Mouse (Mus musculus) intestine, postnatal 0 days (tissue): Measurements from ENCODE around the gene Gli3. TPM values are rescaled to one million over a fixed set of nuclear protein-coding genes. Genes with fewer than 3 reads are reported as not detected.

ENCODE experiments used
- ATAC-seq: fragments of 200-750 bp; cut with Nextera tagmentation; 2 replicates; pipeline ENCODE4 v1.8.0; 2017; ENCODE audit warnings: mild to moderate bottlenecking, moderate TSS enrichment, moderate library complexity
- H3K27ac ChIP-seq: fragments of 300-500 bp; sonication (generic); 2 replicates; pipeline ENCODE4 v1.5.1; 2014; ENCODE audit warnings: mild to moderate bottlenecking, low read depth, low read length, moderate library complexity
- H3K27me3 ChIP-seq: fragments of 300-500 bp; sonication (generic); replicated peaks from 2 replicates; pipeline ENCODE4 v1.6.1; 2014; ENCODE audit warnings: low read length, mixed read lengths; ENCODE audit not compliant: control insufficient read depth, insufficient read depth
- H3K36me3 ChIP-seq: fragments of 300-500 bp; sonication (generic); 2 replicates; pipeline ENCODE4 v1.6.1; 2014; ENCODE audit warnings: mild to moderate bottlenecking, moderate library complexity; ENCODE audit not compliant: control insufficient read depth, insufficient read depth
- H3K4me1 ChIP-seq: fragments of 300-500 bp; sonication (generic); replicated peaks from 2 replicates; pipeline ENCODE4 v1.6.1; 2014; ENCODE audit warnings: antibody characterized with exemption, low read length, mixed read lengths; ENCODE audit not compliant: control insufficient read depth, insufficient read depth
- H3K4me2 ChIP-seq: fragments of 300-500 bp; sonication (generic); replicated peaks from 2 replicates; pipeline ENCODE4 v1.6.1; 2014; ENCODE audit warnings: low read depth, mild to moderate bottlenecking, moderate library complexity
- H3K4me3 ChIP-seq: fragments of 300-500 bp; sonication (generic); 2 replicates; pipeline ENCODE4 v1.5.1; 2014; ENCODE audit warnings: low read depth, low read length
- H3K9ac ChIP-seq: fragments of 300-500 bp; sonication (generic); 2 replicates; pipeline ENCODE4 v1.6.1; 2014; ENCODE audit warnings: mild to moderate bottlenecking, low read depth, low read length
- H3K9me3 ChIP-seq: fragments of 300-500 bp; sonication (generic); 2 replicates; pipeline ENCODE4 v1.6.1; 2016; ENCODE audit warnings: mixed run types; ENCODE audit not compliant: control insufficient read depth
- CTCF ChIP-seq: sonication (generic); IDR thresholded peaks from 2 replicates; pipeline ENCODE4 v1.5.1; 2016; ENCODE audit warnings: low read depth, mild to moderate bottlenecking, control low read depth, antibody characterized with exemption, moderate library complexity
- WGBS: fragments of 180-500 bp; shearing (Covaris S2); extraction: QIAGEN DNeasy Blood & Tissue Kit; methylation state at CpG from one replicate; pipeline ENCODE4 v1.1.7; 2014; 5-methylcytosine and 5-hydroxymethylcytosine counted together
- polyA plus RNA-seq: library from polyadenylated mRNA; unstranded; fragments of >200 nt; fragmentation: Nextera tagmentation; extraction: Ambion mirVana; gene quantifications from 2 replicates; pipeline ENCODE4 v1.2.1, GENCODE M21; 2015

The Gli3 gene
- polyA plus RNA-seq, 1 experiment from 2014 or later, result 5.0 TPM

- H3K9ac ChIP-seq, result no peak overlapping the region
- no peaks in the 10 kb centered on the region for H3K4me1 ChIP-seq
Measured at GRCm38 (mm10) chr13:15762291-15762690, 299.3 kb downstream of the Gli3 start.

GRCm38 (mm10) chr13:15762901-15763417, 299.9 kb downstream of the Gli3 start:
- no peak overlapping the region for H3K27ac ChIP-seq
- TF ChIP-seq CTCF, result peak; percentile 85
- no peak overlapping the region for H3K9ac ChIP-seq
- no peaks in the 10 kb centered on the region for H3K36me3 ChIP-seq
- WGBS, result 46% methylated on average over 6 of the region's 6 CpGs
- no peak overlapping the region for H3K4me2 ChIP-seq
- no peaks in the 10 kb centered on the region for H3K4me1 ChIP-seq
- no peak for ATAC-seq
- H3K4me3 ChIP-seq, result no peak overlapping the region
- H3K27me3 ChIP-seq, result no peaks in the 10 kb centered on the region
- no peaks in the 10 kb centered on the region for H3K9me3 ChIP-seq

More at GRCm38 (mm10) chr13:15762291-15762690, 299.3 kb downstream of the Gli3 start:
- WGBS, result 88% methylated on average over 4 of the region's 4 CpGs
- no peaks in the 10 kb centered on the region for H3K36me3 ChIP-seq
- no peak overlapping the region for H3K4me2 ChIP-seq
- no peak overlapping the region for H3K4me3 ChIP-seq
- no peaks in the 10 kb centered on the region for H3K27me3 ChIP-seq
- ATAC-seq, result no peak
- H3K27ac ChIP-seq, result no peak overlapping the region
- no peak for TF ChIP-seq CTCF
- no peaks in the 10 kb centered on the region for H3K9me3 ChIP-seq

- no peak for TF ChIP-seq CTCF
- H3K9ac ChIP-seq, result no peak overlapping the region
- no peak overlapping the region for H3K4me2 ChIP-seq
- 79% methylated on average over 6 of the region's 6 CpGs for WGBS
- H3K27me3 ChIP-seq, result no peaks in the 10 kb centered on the region
- no peak overlapping the region for H3K4me3 ChIP-seq
- H3K9me3 ChIP-seq, result no peaks in the 10 kb centered on the region
- no peaks in the 10 kb centered on the region for H3K36me3 ChIP-seq
- ATAC-seq, result no peak
- H3K27ac ChIP-seq, result no peak overlapping the region
- no peaks in the 10 kb centered on the region for H3K4me1 ChIP-seq
Measured at GRCm38 (mm10) chr13:15777624-15778023, 314.6 kb downstream of the Gli3 start.
